Mouse (Mus musculus): ENCODE measurements around the gene Popdc2. TPM values are rescaled to one million over a fixed set of nuclear protein-coding genes. Genes with fewer than 3 reads are reported as not detected.
A peak's percentile ranks its signal among the peaks of the same experiment; 100 is the strongest.

The Popdc2 gene
- total and polyA plus RNA-seq, 3 experiments = 17.5 to 45.4 TPM; not detected in 1

- Histone ChIP-seq H3K27ac (ENCODE audit: control insufficient read depth, low read depth, low read length) (peak overlapping the region; percentile 100), H3K79me2 (ENCODE audit: control insufficient read depth, insufficient read depth, low read length, poor library complexity) (peaks cover 20% of the 10 kb centered on the region), H3K36me3 (ENCODE audit: control insufficient read depth in 1 of 2, insufficient read depth in 2 of 2, low read length in 2 of 2) (peaks cover 0 to 48% of the 10 kb centered on the region in 2 experiments; a peak in 2 of 4 replicates), H3K9ac (ENCODE audit: control insufficient read depth, low read depth, low read length, poor library complexity, severe bottlenecking) (peak overlapping the region; percentile 80), H3K27me3 (ENCODE audit: control insufficient read depth in 1 of 2, insufficient read depth in 2 of 2, low read length in 2 of 2) (no peaks in the 10 kb centered on the region), H3K9me3 (replicated peaks; ENCODE audit: insufficient read depth, low read length) (no peaks in the 10 kb centered on the region), H3K4me3 (ENCODE audit: control insufficient read depth in 1 of 2, insufficient read depth in 1 of 2, low read depth in 2 of 2, low read length in 2 of 2) (peak overlapping the region; percentile 38 to 56), H3K4me1 (ENCODE audit: control insufficient read depth in 1 of 2, insufficient read depth in 2 of 2, low read length in 2 of 2) (peaks cover 31 to 60% of the 10 kb centered on the region in 2 experiments)
- peak; percentile 88 for DNase-seq (ENCODE audit: low read depth, low spot score)
- TF ChIP-seq UBTF (IDR thresholded peaks at IDR 0.05; ENCODE audit: borderline replicate concordance, insufficient read depth, low read depth, low read length) (no peak), RAD21 (IDR thresholded peaks at IDR 0.05; ENCODE audit: low read depth, low read length) (no peak), TCF12 (IDR thresholded peaks at IDR 0.05; ENCODE audit: low read depth, low read length) (peak; percentile 43), KAT2A (conservative IDR thresholded peaks at IDR 0.05; ENCODE audit: low read depth, low read length) (no peak; the same call in 1 of the 2 replicates), BHLHE40 (IDR thresholded peaks at IDR 0.05; ENCODE audit: borderline replicate concordance, low read depth, low read length) (no peak), ETS1 (IDR thresholded peaks at IDR 0.05; ENCODE audit: low read depth, low read length) (peak; percentile 77), TBP (IDR thresholded peaks at IDR 0.05; ENCODE audit: low read depth, low read length) (peak; percentile 92), USF2 (IDR thresholded peaks at IDR 0.05; ENCODE audit: borderline replicate concordance in 1 of 2, insufficient read depth in 1 of 2, low read depth in 1 of 2, low read length in 2 of 2) (no peak), MXI1 (IDR thresholded peaks at IDR 0.05; ENCODE audit: low read depth, low read length) (no peak; the same call in 1 of the 2 replicates), CTCF (IDR thresholded peaks at IDR 0.05 in 2 of 3, conservative IDR thresholded peaks at IDR 0.05 in 1 of 3; ENCODE audit: control insufficient read depth in 1 of 3, insufficient read depth in 1 of 3, low read depth in 2 of 3, low read length in 3 of 3, poor library complexity in 1 of 3, severe bottlenecking in 1 of 3) (no peak), TAL1 (IDR thresholded peaks at IDR 0.05; ENCODE audit: low read length) (no peak), NRF1 (IDR thresholded peaks at IDR 0.05; ENCODE audit: insufficient read depth, low read depth, low read length, poor library complexity, severe bottlenecking) (no peak), SMC3 (IDR thresholded peaks at IDR 0.05; ENCODE audit: low read depth, low read length) (no peak), POLR2AphosphoS2 (IDR thresholded peaks at IDR 0.05; ENCODE audit: low read length) (no peak; the same call in 1 of the 2 replicates), EP300 (IDR thresholded peaks at IDR 0.05; ENCODE audit: low read depth in 1 of 2, low read length in 2 of 2) (peak in 1 of 2 experiments; percentile 73; a peak in 2 of 4 replicates), NELFE (IDR thresholded peaks at IDR 0.05; ENCODE audit: low read depth, low read length) (peak; percentile 71), ZNF384 (IDR thresholded peaks at IDR 0.05; ENCODE audit: low read depth, low read length) (no peak; the same call in 1 of the 2 replicates), MYC (IDR thresholded peaks at IDR 0.05; ENCODE audit: low read depth, low read length) (peak; percentile 75; the same call in 1 of the 2 replicates), MEF2A (IDR thresholded peaks at IDR 0.05; ENCODE audit: extremely low read depth, insufficient replicate concordance, low read depth, low read length, poor library complexity, severe bottlenecking) (no peak), MAX (IDR thresholded peaks at IDR 0.05; ENCODE audit: low read length) (no peak; the same call in 1 of the 2 replicates), ZKSCAN1 (IDR thresholded peaks at IDR 0.05; ENCODE audit: low read depth, low read length) (no peak), HCFC1 (IDR thresholded peaks at IDR 0.05; ENCODE audit: low read depth, low read length) (peak; percentile 12; the same call in 1 of the 2 replicates), MYB (IDR thresholded peaks at IDR 0.05; ENCODE audit: low read depth, low read length) (no peak), SIN3A (IDR thresholded peaks at IDR 0.05; ENCODE audit: low read length) (no peak; the same call in 1 of the 2 replicates), JUND (IDR thresholded peaks at IDR 0.05; ENCODE audit: low read depth, low read length) (no peak), POLR2AphosphoS5 (IDR thresholded peaks at IDR 0.05; ENCODE audit: borderline replicate concordance, low read depth, low read length) (no peak; the same call in 1 of the 2 replicates), ZMIZ1 (IDR thresholded peaks at IDR 0.05; ENCODE audit: low read depth, low read length) (peak; percentile 53; the same call in 1 of the 2 replicates), MAFK (IDR thresholded peaks at IDR 0.05; ENCODE audit: borderline replicate concordance, low read depth, low read length) (no peak), USF1 (IDR thresholded peaks at IDR 0.05; ENCODE audit: low read depth, low read length) (no peak), CHD2 (IDR thresholded peaks at IDR 0.05; ENCODE audit: low read length) (no peak), GABPA (IDR thresholded peaks at IDR 0.05; ENCODE audit: low read depth, low read length) (no peak), GATA1 (IDR thresholded peaks at IDR 0.05; ENCODE audit: low read depth, low read length) (0 out of 2 replicates have a peak, but pooled peaks have one; percentile 20), ZC3H11A (IDR thresholded peaks at IDR 0.05; ENCODE audit: low read depth, low read length) (no peak), ELF1 (IDR thresholded peaks at IDR 0.05; ENCODE audit: low read depth, low read length) (no peak), MAZ (IDR thresholded peaks at IDR 0.05; ENCODE audit: low read depth, low read length) (no peak)
Measured at GRCm38 (mm10) chr16:38370633-38371374, 8.8 kb downstream of the Popdc2 start.
